Mouse (Mus musculus) heart, adult 2 months (tissue): Measurements from ENCODE around the gene Slc35f3. TPM values are rescaled to one million over a fixed set of nuclear protein-coding genes. Genes with fewer than 3 reads are reported as not detected.

ENCODE experiments used
- DNase-seq, 2 experiments: peaks; one replicate each; pipeline ENCODE4 v3.0.0; 2021
- H3K27ac ChIP-seq: fragments of 200-600 bp; 2 replicates; pipeline ENCODE4 v1.8.1; 2022
- H3K27me3 ChIP-seq: fragments of 200-500 bp; 2 replicates; pipeline ENCODE4 v1.6.1; 2012; ENCODE audit warnings: mild to moderate bottlenecking, low read length, inconsistent platforms, mixed read lengths; ENCODE audit not compliant: control insufficient read depth, insufficient read depth
- H3K36me3 ChIP-seq: fragments of 200-500 bp; 2 replicates; pipeline ENCODE4 v1.6.1; 2012; ENCODE audit warnings: low read length, inconsistent platforms; ENCODE audit not compliant: control insufficient read depth, insufficient read depth
- H3K4me1 ChIP-seq: fragments of 200-500 bp; 2 replicates; pipeline ENCODE4 v1.6.1; 2011; ENCODE audit warnings: low read length; ENCODE audit not compliant: control insufficient read depth, insufficient read depth
- H3K4me3 ChIP-seq: fragments of 200-600 bp; 2 replicates; pipeline ENCODE4 v1.8.1; 2022
- H3K79me2 ChIP-seq: fragments of 200-500 bp; replicated peaks from 2 replicates; pipeline ENCODE4 v1.6.1; 2012; ENCODE audit warnings: mild to moderate bottlenecking, inconsistent platforms, low read length, moderate library complexity, mixed read lengths; ENCODE audit not compliant: control insufficient read depth, insufficient read depth
- H3K9ac ChIP-seq: fragments of 200-500 bp; 2 replicates; pipeline ENCODE4 v1.6.1; 2012; ENCODE audit warnings: low read depth, mild to moderate bottlenecking, control low read depth, inconsistent platforms, low read length, mixed read lengths
- CTCF ChIP-seq: fragments of 200-600 bp; IDR thresholded peaks from 2 replicates; pipeline ENCODE4 v1.8.1; 2022; ENCODE audit warnings: antibody characterized with exemption, mild to moderate bottlenecking, moderate library complexity
- EP300 ChIP-seq: fragments of 200-500 bp; IDR thresholded peaks from 2 replicates; pipeline ENCODE4 v1.6.1; 2011; ENCODE audit warnings: low read depth, low read length, control low read depth; ENCODE audit not compliant: insufficient read depth
- POLR2A ChIP-seq: fragments of 200-500 bp; IDR thresholded peaks from 2 replicates; pipeline ENCODE4 v1.6.1; 2011; ENCODE audit warnings: mild to moderate bottlenecking, low read depth, low read length, control low read depth; ENCODE audit not compliant: insufficient read depth
- WGBS: fragments of 180-500 bp; shearing (Covaris S2); methylation state at CpG from one replicate; pipeline ENCODE4 v1.1.7; 2018; 5-methylcytosine and 5-hydroxymethylcytosine counted together
- intact Hi-C: fragments of 180-260 bp; cut with DNase I; formaldehyde crosslinking; loops from one replicate; pipeline ENCODE4 v1.15.1; 2025
- polyA plus RNA-seq: library from polyadenylated mRNA; depleted of rRNA; stranded (reverse); fragments of >200 nt; gene quantifications from 2 replicates; pipeline ENCODE4 v1.2.3, GENCODE M21; 2012
- total RNA-seq, 2 experiments: library from RNA; stranded (reverse); gene quantifications; 2 replicates each; pipeline ENCODE4 v1.2.3; 2021

The Slc35f3 gene
- total and polyA plus RNA-seq, 3 experiments = not detected

GRCm38 (mm10) chr8:126341200-126341599 is 42.8 kb downstream of the Slc35f3 start:
- no peaks in the 10 kb centered on the region for H3K79me2 ChIP-seq
- no peak overlapping the region for H3K9ac ChIP-seq
- no peak overlapping the region for H3K27ac ChIP-seq
- H3K4me3 ChIP-seq = no peak overlapping the region
- intact Hi-C loops = no loop called here
- no peaks in the 10 kb centered on the region; the same call in 1 of the 2 replicates for H3K27me3 ChIP-seq
- TF ChIP-seq CTCF (no peak), EP300 (no peak), POLR2A (no peak)
- H3K4me1 ChIP-seq = no peaks in the 10 kb centered on the region
- DNase-seq = no peak
- WGBS = 29% methylated on average over 1 of the region's 1 CpGs
- H3K36me3 ChIP-seq = no peaks in the 10 kb centered on the region

DNA sequence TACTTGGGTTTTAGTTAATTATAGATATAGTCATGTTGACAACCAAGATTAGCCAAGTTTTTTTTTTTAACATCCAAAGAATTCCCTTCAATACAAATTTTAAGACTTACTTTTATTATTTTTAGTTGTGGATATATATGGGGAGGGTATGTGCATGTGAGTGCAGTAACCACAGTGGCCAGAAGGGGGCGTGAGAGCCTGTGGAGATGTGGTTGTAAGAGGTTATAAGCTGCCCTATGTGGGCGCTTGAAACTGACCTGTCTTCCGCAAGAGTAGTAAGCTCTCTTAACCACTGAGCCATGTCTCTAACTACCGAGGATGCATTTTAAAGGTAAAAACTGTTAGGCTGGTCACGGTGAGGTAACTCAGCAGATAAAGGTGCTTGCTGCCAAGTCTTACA is 45.1 kb downstream of the Slc35f3 start:
- H3K27ac ChIP-seq = no peak overlapping the region
- no peak for DNase-seq
- H3K79me2 ChIP-seq = no peaks in the 10 kb centered on the region
- no peaks in the 10 kb centered on the region for H3K4me1 ChIP-seq
- H3K4me3 ChIP-seq = no peak overlapping the region
- intact Hi-C loops = no loop called here
- no peak overlapping the region for H3K9ac ChIP-seq
- TF ChIP-seq POLR2A (no peak), CTCF (no peak), EP300 (no peak)
- no peaks in the 10 kb centered on the region for H3K27me3 ChIP-seq
- H3K36me3 ChIP-seq = no peaks in the 10 kb centered on the region
- 77% methylated on average over 5 of the region's 5 CpGs for WGBS

GRCm38 (mm10) chr8:126345100-126345499 is 46.7 kb downstream of the Slc35f3 start:
- WGBS = 36% methylated on average over 4 of the region's 4 CpGs
- Histone ChIP-seq H3K27ac (no peak overlapping the region), H3K9ac (no peak overlapping the region), H3K4me1 (no peaks in the 10 kb centered on the region), H3K4me3 (no peak overlapping the region), H3K79me2 (no peaks in the 10 kb centered on the region), H3K27me3 (no peaks in the 10 kb centered on the region), H3K36me3 (no peaks in the 10 kb centered on the region)
- TF ChIP-seq CTCF (no peak), EP300 (no peak), POLR2A (no peak)
- intact Hi-C loops = no loop called here
- no peak for DNase-seq

DNA sequence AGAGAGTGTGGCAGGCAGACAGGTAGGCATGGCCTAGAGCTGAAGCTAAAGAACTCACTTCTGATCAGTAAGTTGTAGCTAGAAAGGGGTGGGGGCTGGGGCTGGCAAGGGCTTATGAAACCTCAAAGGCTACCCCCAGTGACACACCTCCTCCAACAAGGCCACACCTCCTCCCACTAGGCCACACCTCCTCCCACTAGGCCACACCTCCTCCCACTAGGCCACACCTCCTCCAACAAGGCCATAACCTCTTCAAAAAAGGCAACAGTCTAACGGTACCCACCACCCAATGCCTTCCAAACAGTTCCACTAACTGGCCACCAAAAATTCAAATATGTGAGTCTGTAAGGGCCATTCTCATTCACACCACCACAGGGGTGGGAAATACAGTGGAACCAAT is 54.9 kb downstream of the Slc35f3 start:
- intact Hi-C loops = no loop called here
- H3K27ac ChIP-seq = no peak overlapping the region
- no peak overlapping the region for H3K9ac ChIP-seq
- peaks cover 2% of the 10 kb centered on the region; the same call in 1 of the 2 replicates for H3K4me1 ChIP-seq
- no peak overlapping the region for H3K4me3 ChIP-seq
- TF ChIP-seq POLR2A = no peak
- TF ChIP-seq EP300 = no peak
- TF ChIP-seq CTCF = no peak
- H3K36me3 ChIP-seq = no peaks in the 10 kb centered on the region
- 70% methylated on average over 1 of the region's 1 CpGs for WGBS
- H3K79me2 ChIP-seq = no peaks in the 10 kb centered on the region
- no peak for DNase-seq
- no peaks in the 10 kb centered on the region for H3K27me3 ChIP-seq

DNA sequence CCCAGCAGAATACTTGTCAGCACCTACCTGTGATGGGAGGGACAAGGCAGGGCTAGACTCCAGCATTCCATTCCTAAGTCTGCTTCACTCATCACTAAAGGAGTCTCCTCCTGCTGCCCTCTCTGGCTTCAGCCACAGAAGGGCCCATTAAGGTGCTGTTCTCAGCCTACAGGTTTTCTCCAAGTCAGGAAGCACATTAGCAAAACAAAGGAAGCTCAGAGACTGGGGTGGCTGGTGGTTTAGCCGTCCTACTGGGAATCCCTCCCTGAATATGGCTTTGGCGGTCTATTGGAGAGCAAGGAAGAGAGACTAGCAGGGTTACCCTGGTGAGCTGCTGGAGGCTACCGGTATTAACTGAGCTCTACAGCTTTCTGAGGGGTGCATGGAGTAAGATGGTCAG is 59.6 kb downstream of the Slc35f3 start:
- intact Hi-C loops = no loop called here
- H3K27me3 ChIP-seq = no peaks in the 10 kb centered on the region
- DNase-seq = no peak
- H3K36me3 ChIP-seq = no peaks in the 10 kb centered on the region
- peaks cover 2% of the 10 kb centered on the region; the same call in 1 of the 2 replicates for H3K4me1 ChIP-seq
- WGBS = 52% methylated on average over 3 of the region's 3 CpGs
- H3K9ac ChIP-seq = no peak overlapping the region
- H3K4me3 ChIP-seq = no peak overlapping the region
- H3K27ac ChIP-seq = no peak overlapping the region
- TF ChIP-seq CTCF = no peak
- TF ChIP-seq EP300 = no peak
- TF ChIP-seq POLR2A = no peak
- H3K79me2 ChIP-seq = no peaks in the 10 kb centered on the region

DNA sequence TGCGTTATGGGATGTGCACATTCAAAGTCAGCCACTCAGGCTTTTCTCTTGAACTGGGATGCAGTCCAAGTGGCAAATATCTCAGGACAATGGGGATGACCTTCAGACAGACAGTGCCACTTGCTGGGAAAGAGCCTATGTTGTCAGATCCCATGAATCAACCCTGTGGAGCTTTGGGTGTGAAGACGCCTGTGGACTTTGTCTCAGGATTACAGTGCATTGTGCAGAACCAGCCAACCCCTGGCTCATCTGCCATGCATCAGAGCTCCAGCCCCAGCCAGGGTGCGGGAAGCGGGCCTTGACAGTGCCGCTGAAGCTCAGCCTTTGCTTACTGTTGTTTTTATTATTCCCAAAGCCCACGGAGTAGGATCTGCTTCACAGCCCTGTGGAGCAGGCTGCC is 60.9 kb downstream of the Slc35f3 start:
- Histone ChIP-seq H3K9ac (no peak overlapping the region), H3K4me3 (no peak overlapping the region), H3K27me3 (no peaks in the 10 kb centered on the region), H3K27ac (no peak overlapping the region), H3K36me3 (no peaks in the 10 kb centered on the region), H3K4me1 (peaks cover 2% of the 10 kb centered on the region; the same call in 1 of the 2 replicates), H3K79me2 (no peaks in the 10 kb centered on the region)
- intact Hi-C loops = no loop called here
- WGBS = 73% methylated on average over 6 of the region's 6 CpGs
- TF ChIP-seq POLR2A = no peak
- TF ChIP-seq EP300 = no peak
- TF ChIP-seq CTCF = no peak
- no peak for DNase-seq

- Histone ChIP-seq H3K9ac (no peak overlapping the region), H3K79me2 (no peaks in the 10 kb centered on the region), H3K27ac (no peak overlapping the region), H3K36me3 (no peaks in the 10 kb centered on the region), H3K27me3 (no peaks in the 10 kb centered on the region), H3K4me1 (peaks cover 1% of the 10 kb centered on the region; the same call in 1 of the 2 replicates), H3K4me3 (no peak overlapping the region)
- no peak for TF ChIP-seq POLR2A
- no peak for TF ChIP-seq EP300
- TF ChIP-seq CTCF = no peak
- intact Hi-C loops = no loop called here
- no peak for DNase-seq
- 68% methylated on average over 11 of the region's 11 CpGs for WGBS
Measured at GRCm38 (mm10) chr8:126360106-126360505, 61.7 kb downstream of the Slc35f3 start.
